Mouse (Mus musculus) neural tube, embryonic 10.5 days (tissue): ENCODE measurements around the gene Slc16a10.
"Not testable (repeated sequence)": the region's sequence is repeated elsewhere in the genome, so short reads cannot be mapped to it uniquely, and the experiment has no call there.

Experiments used
- DNase-seq: peaks from one replicate; pipeline ENCODE4 v3.0.0-alpha.2; 2017; ENCODE audit warnings: low spot score; ENCODE audit errors: extremely low spot score

The Slc16a10 gene

GRCm38 (mm10) chr10:40028091-40028490, 114.0 kb downstream of the Slc16a10 start:
- DNase-seq: no peak

GRCm38 (mm10) chr10:40026546-40026945, 115.5 kb downstream of the Slc16a10 start:
- DNase-seq: no peak

- DNase-seq: no peak
Measured at GRCm38 (mm10) chr10:40025560-40025959, 116.5 kb downstream of the Slc16a10 start.

- peak; percentile 89 for DNase-seq
Measured at GRCm38 (mm10) chr10:40024554-40025428, 117.3 kb downstream of the Slc16a10 start, which contains the start of gene Mfsd4b1. Gene Mfsd4b1, minus strand, starts transcription at chr10:40025268.

- DNase-seq: no peak
Measured at GRCm38 (mm10) chr10:40020401-40020800, 121.7 kb downstream of the Slc16a10 start.

GRCm38 (mm10) chr10:40019492-40019891, 122.6 kb downstream of the Slc16a10 start:
- no peak for DNase-seq

GRCm38 (mm10) chr10:40018261-40018860, 123.7 kb downstream of the Slc16a10 start:
- DNase-seq: no peak

- no peak for DNase-seq
Measured at GRCm38 (mm10) chr10:40009591-40009990, 132.5 kb downstream of the Slc16a10 start.

- DNase-seq: not testable (repeated sequence)
Measured at GRCm38 (mm10) chr10:40008847-40009246, 133.2 kb downstream of the Slc16a10 start.

GRCm38 (mm10) chr10:40007953-40008352, 134.1 kb downstream of the Slc16a10 start:
- DNase-seq: no peak

- DNase-seq: no peak
Measured at GRCm38 (mm10) chr10:40006963-40007362, 135.1 kb downstream of the Slc16a10 start.

GRCm38 (mm10) chr10:40000746-40001145, 141.3 kb downstream of the Slc16a10 start:
- no peak for DNase-seq

- no peak for DNase-seq
Measured at GRCm38 (mm10) chr10:39991155-39991554, 150.9 kb downstream of the Slc16a10 start.

- DNase-seq: no peak
Measured at GRCm38 (mm10) chr10:39986466-39986865, 155.6 kb downstream of the Slc16a10 start, which contains the start of gene Mfsd4b5. Gene Mfsd4b5, minus strand, starts transcription at chr10:39986646.
